Mouse (Mus musculus) lung, adult 2 months (tissue): ENCODE results near the gene Rtn3. TPM values are rescaled to one million over a fixed set of nuclear protein-coding genes. Genes with fewer than 3 reads are reported as not detected.

ENCODE experiments used
- DNase-seq: peaks from one replicate; pipeline ENCODE4 v3.0.0; 2022
- H3K4me1 ChIP-seq: fragments of 200-500 bp; 2 replicates; pipeline ENCODE4 v1.6.1; 2011; ENCODE audit warnings: low read length; ENCODE audit not compliant: control insufficient read depth, insufficient read depth
- H3K4me3 ChIP-seq: fragments of 200-500 bp; replicated peaks from 2 replicates; pipeline ENCODE3; 2011; ENCODE audit warnings: low read depth, mild to moderate bottlenecking, control low read depth, low read length; ENCODE audit errors: extremely low read depth
- CTCF ChIP-seq: fragments of 200-500 bp; IDR thresholded peaks from 2 replicates; pipeline ENCODE4 v1.5.1; 2011; ENCODE audit warnings: mild to moderate bottlenecking, low read length, control low read depth; ENCODE audit not compliant: insufficient read depth
- POLR2A ChIP-seq: fragments of 200-500 bp; IDR thresholded peaks from 2 replicates; pipeline ENCODE4 v1.6.1; 2011; ENCODE audit warnings: low read depth, mild to moderate bottlenecking, control low read depth, low read length, borderline replicate concordance; ENCODE audit errors: extremely low read depth
- WGBS: fragments of 180-500 bp; shearing (Covaris S2); methylation state at CpG from one replicate; pipeline ENCODE4 v1.1.7; 2018; 5-methylcytosine and 5-hydroxymethylcytosine counted together
- polyA plus RNA-seq: library from polyadenylated mRNA; depleted of rRNA; stranded (reverse); fragments of >200 nt; gene quantifications from 2 replicates; pipeline ENCODE4 v1.2.3, GENCODE M21; 2012; rRNA removed

Rtn3 gene
- polyA plus RNA-seq, 1 experiment: 106 TPM

GRCm38 (mm10) chr19:7386042-7386441, 97.0 kb downstream of the Rtn3 start:
- WGBS: 56% methylated on average over 2 of the region's 2 CpGs
- no peak for TF ChIP-seq CTCF
- no peak for TF ChIP-seq POLR2A
- Histone ChIP-seq H3K4me3 (no peak overlapping the region), H3K4me1 (no peaks in the 10 kb centered on the region; the same call in 1 of the 2 replicates)
- no peak for DNase-seq

GRCm38 (mm10) chr19:7382903-7383865, 99.9 kb downstream of the Rtn3 start, which contains the start of gene Spindoc:
Spindoc (minus strand) TSS chr19:7382994.
- peak; percentile 100 for DNase-seq
- peak within 1 kb of the TSS; percentile 91 for H3K4me3 ChIP-seq
- WGBS: under 1% methylated on average over 50 of the region's 52 CpGs
- no peaks in the 10 kb centered on the region; the same call in 1 of the 2 replicates for H3K4me1 ChIP-seq
- TF ChIP-seq POLR2A (peak; percentile 74; the same call in 1 of the 2 replicates), CTCF (no peak)

GRCm38 (mm10) chr19:7382248-7382902, 100.7 kb downstream of the Rtn3 start:
- under 1% methylated on average over 59 of the region's 60 CpGs for WGBS
- peak; percentile 62 for DNase-seq
- TF ChIP-seq CTCF (no peak), POLR2A (no peak)

GRCm38 (mm10) chr19:7381906-7382247, 101.2 kb downstream of the Rtn3 start:
- H3K4me1 ChIP-seq: no peaks in the 10 kb centered on the region; the same call in 1 of the 2 replicates
- WGBS: 7% methylated on average over 8 of the region's 8 CpGs
- no peak for DNase-seq
- TF ChIP-seq POLR2A (no peak), CTCF (no peak)
- H3K4me3 ChIP-seq: peak overlapping the region; percentile 91

More at GRCm38 (mm10) chr19:7382248-7382902, 100.7 kb downstream of the Rtn3 start:
- H3K4me1 ChIP-seq: no peaks in the 10 kb centered on the region; the same call in 1 of the 2 replicates
- H3K4me3 ChIP-seq: peak overlapping the region; percentile 91

- WGBS: 61% methylated on average over 2 of the region's 2 CpGs
- Histone ChIP-seq H3K4me1 (no peaks in the 10 kb centered on the region; the same call in 1 of the 2 replicates), H3K4me3 (no peak overlapping the region)
- TF ChIP-seq POLR2A: no peak
- TF ChIP-seq CTCF: no peak
- no peak for DNase-seq
These were observed 105.4 kb downstream of the Rtn3 start for GRCm38 (mm10) chr19:7377639-7378038.

Other genes with a start within 250 kb of the Rtn3 start
- gene Naa40, start 242.1 kb downstream of the Rtn3 start, polyA plus RNA-seq: 14.9 and 18.5 TPM in 2 replicates
- 1.7 and 3.3 TPM in 2 replicates for gene Rcor2, start 216.0 kb downstream of the Rtn3 start, polyA plus RNA-seq
- gene Mark2, start 141.4 kb downstream of the Rtn3 start, polyA plus RNA-seq: 68.6 and 94.1 TPM in 2 replicates
- gene Spindoc, start 100.3 kb downstream of the Rtn3 start, polyA plus RNA-seq: 19.0 and 19.3 TPM in 2 replicates
- 26.2 and 36.7 TPM in 2 replicates for gene 2700081O15Rik, start 65.7 kb downstream of the Rtn3 start, polyA plus RNA-seq
- gene Atl3, start 10.8 kb upstream of the Rtn3 start, polyA plus RNA-seq: 15.4 and 24.5 TPM in 2 replicates
- 15.1 and 19.0 TPM in 2 replicates for gene Pla2g16, start 74.2 kb upstream of the Rtn3 start, polyA plus RNA-seq
- 3.2 and 6.0 TPM in 2 replicates for gene Lgals12, start 123.9 kb upstream of the Rtn3 start, polyA plus RNA-seq
- 0.15 and 0.40 TPM in 2 replicates for gene Hrasls5, start 129.3 kb upstream of the Rtn3 start, polyA plus RNA-seq
- gene Slc22a19, start 228.0 kb upstream of the Rtn3 start, polyA plus RNA-seq: not detected in 2 replicates